Mouse (Mus musculus) urinary bladder, postnatal 14 days (tissue): ENCODE results near the gene Golgb1.
A peak's percentile ranks its signal among the peaks of the same experiment; 100 is the strongest.
"Not testable (repeated sequence)": the region's sequence is repeated elsewhere in the genome, so short reads cannot be mapped to it uniquely, and the experiment has no call there.

Source experiments
- DNase-seq: peaks from one replicate; pipeline ENCODE4 v3.0.0; 2021; ENCODE audit warnings: low spot score

The Golgb1 gene

GRCm38 (mm10) chr16:36874583-36875275 lies at the start of gene Golgb1, which contains the start of gene Eaf2:
TSS of gene Golgb1 (plus strand) at chr16:36875140.
TSS of gene Eaf2 (minus strand) at chr16:36875003.
- peak; percentile 97 for DNase-seq

- DNase-seq: no peak
These were observed 47.3 kb upstream of the Golgb1 start for GRCm38 (mm10) chr16:36827611-36828053.

GRCm38 (mm10) chr16:36828054-36828786 lies 46.7 kb upstream of the Golgb1 start, which contains the start of gene Iqcb1:
TSS of gene Iqcb1 (plus strand) at chr16:36828385.
- peak; percentile 87 for DNase-seq

- DNase-seq: no peak
These were observed 46.1 kb upstream of the Golgb1 start for GRCm38 (mm10) chr16:36828820-36829219.

- not testable (repeated sequence) for DNase-seq
These were observed 28.0 kb upstream of the Golgb1 start for GRCm38 (mm10) chr16:36846894-36847293.

- DNase-seq: no peak
These were observed 23.7 kb upstream of the Golgb1 start for GRCm38 (mm10) chr16:36851202-36851601.

DNA sequence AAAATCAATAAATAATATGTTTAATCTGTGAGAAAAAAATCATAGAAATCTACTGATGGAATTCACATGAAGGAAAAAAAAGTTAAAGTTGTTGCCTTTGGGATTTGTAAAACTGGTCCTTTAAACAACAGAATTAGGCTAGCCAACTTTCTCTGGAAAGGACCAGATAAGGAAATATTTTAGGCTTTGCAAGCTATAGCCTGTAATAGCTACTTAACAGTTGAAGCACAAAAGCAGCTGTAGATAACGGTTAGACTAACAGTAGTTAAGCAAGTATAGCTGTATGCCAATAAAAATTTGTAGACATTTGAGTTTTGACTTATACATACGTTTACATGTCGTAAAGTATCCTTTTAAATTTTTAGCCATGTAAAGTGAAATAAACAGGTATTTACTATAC lies 11.4 kb upstream of the Golgb1 start:
- no peak for DNase-seq

DNA sequence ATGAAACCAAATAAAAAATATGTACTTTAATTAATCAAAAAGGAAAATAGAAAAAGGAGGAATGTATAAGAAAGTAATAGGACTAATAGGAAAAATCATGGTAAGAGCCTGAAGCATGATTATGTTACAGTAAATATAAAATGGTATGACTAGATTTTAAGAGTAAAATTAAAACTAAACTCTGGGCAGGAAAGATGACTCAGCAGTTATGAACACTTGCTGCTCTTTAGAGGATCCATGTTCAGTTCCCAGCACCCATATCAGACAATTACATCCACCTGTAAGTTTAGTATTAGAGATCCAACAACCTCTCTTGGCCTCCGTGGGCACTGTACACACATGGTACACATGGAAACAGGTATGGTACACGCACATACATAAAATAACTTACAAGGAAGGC lies 5.5 kb upstream of the Golgb1 start:
- no peak for DNase-seq

- DNase-seq: peak; percentile 49
These were observed 424 bp downstream of the Golgb1 start for GRCm38 (mm10) chr16:36875276-36875851.

DNA sequence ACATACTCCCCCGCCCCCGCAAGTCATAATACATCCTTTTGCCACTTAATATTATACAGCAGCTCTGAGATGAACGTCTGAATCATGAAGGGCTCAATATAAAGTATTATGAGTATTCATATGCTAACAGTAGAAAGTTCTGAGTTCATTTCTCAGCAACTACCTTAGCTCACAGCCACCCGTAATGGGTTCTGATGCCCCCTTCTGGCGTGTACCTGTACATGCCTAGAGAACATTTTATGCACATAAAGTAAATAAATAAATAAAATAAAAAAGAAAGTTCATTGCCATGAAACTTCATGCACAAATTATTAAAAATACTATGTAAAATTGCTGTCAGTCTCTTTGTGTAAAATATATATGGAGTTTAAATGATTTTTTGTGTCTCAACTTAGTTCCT lies 2.4 kb downstream of the Golgb1 start:
- DNase-seq: no peak

DNA sequence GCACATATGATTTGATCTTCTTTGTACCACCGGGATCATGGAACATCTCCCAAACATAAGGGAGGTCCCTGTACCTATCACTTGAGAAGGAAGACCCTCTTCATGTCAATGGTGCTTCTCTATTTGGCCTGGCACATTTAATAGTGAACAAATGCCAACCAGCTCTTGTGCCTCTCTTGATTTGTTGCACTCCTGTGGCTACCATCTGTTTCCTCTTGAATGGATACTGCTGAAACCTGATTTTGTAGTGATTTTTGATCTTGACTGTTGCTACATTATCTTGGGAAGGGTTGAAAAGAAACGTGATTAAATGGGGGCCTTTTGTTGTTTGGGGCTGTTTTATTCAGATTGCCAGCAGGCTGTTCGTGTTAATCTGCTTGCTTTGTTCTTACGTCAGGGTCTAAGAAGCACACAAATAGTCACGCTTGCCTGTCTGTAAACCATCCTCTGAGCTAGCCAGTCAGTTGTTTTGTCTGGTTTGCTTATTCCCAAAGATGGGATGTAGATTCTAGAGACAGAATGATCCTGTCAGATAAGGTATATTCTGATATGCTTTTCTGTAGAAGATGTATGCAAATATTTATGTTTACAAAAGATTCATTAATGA lies 7.9 kb downstream of the Golgb1 start:
- DNase-seq: no peak

- no peak for DNase-seq
These were observed 9.9 kb downstream of the Golgb1 start for GRCm38 (mm10) chr16:36884881-36885280.

- DNase-seq: no peak
These were observed 11.0 kb downstream of the Golgb1 start for GRCm38 (mm10) chr16:36885912-36886311.

- no peak for DNase-seq
These were observed 12.6 kb downstream of the Golgb1 start for GRCm38 (mm10) chr16:36887546-36887945.

DNA sequence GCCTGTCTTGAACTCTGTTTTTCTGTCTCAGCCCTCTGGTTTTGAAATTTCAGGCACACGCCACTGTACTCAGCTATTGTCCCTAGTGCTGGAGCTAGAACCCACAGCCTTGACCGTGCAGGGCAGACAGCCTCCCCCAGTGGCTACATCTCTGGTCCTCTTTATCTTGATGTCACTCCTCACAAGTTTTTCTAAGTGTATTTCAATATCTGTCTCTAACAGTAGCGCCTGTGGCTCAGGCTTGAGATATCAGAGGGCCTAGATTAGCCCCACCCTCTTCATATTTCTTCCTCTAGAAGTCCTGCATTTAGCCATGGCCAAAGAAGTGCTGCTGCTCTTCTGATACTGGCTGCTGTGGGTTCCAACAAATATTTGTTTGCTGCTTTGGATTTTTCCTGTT lies 15.6 kb downstream of the Golgb1 start:
- DNase-seq: no peak

DNA sequence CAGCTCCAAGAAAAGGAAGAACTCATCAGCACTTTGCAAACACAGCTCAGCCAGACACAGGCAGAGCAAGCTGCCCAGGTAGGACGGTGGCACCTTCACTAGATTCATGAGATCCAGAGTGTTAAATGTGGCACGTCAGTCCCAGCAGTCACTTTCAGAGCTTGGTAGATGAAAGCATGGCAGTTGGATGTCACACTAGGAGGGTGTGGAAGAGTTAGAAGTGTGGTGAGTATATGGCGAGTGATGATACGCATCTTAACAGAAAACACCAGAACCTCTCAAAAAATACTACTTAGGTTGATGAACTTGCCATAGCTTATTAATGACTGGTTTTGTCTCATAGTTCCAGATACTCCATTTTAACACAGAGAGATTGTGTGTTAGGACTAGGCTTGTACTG lies 16.5 kb downstream of the Golgb1 start:
- no peak for DNase-seq

DNA sequence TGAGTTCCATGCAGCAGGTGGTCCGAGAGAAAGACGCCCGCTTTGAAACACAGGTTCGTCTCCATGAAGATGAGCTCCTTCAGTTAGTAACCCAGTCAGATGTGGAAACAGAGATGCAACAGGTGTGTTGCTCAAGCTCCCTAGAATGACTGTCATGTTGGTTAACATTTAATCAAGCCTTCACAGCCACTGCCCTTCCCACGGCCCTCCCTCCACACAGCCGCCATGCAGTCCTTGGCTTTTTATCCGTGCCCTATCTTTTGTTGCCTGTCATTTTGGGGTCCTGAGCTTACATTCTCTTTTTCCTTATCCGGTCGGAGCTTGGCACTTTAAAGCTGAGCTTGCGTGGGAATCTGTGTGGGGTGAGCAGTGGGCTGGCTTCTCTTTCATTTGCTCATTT lies 18.4 kb downstream of the Golgb1 start:
- DNase-seq: no peak

DNA sequence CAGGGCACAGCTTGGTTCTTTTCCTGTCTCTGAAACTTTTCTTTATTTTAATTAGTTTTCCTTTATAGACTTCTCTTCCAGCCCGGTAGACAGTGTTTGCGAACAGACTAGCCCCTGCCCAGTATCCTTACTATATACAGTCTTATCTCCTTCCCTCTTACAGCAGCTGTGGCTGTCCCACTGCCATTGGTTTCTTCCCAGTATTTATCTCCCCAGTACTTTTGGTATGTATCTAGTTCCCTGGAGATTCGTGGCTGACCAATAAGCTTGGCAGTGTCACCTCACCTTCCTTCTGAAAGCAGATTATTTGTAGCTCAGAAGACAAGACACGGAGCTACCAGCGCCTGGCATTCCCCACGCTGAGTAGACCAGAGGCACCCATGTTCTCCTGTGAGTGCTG lies 21.8 kb downstream of the Golgb1 start:
- no peak for DNase-seq

DNA sequence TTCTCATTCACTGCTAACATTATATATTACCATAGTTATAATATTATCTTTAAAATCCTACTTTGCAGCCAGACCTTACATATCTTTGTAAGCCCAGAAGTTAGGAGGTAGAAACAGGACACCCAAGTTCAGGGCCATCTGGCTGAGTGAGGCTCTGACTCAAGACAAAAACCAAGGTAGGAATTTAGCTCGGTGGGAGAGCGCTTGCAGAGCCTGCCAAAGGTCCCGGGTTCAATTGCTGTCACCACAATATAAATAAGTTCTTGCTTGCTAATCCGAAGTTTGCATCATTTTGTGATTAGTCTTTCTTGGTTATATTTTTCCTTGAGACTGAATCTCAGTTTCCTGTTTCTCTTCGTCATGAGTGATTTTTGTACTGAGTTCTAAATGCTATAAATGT lies 28.2 kb downstream of the Golgb1 start:
- no peak for DNase-seq

GRCm38 (mm10) chr16:36911909-36912308 lies 37.0 kb downstream of the Golgb1 start:
- no peak for DNase-seq

GRCm38 (mm10) chr16:36912311-36912710 lies 37.4 kb downstream of the Golgb1 start:
- no peak for DNase-seq

DNA sequence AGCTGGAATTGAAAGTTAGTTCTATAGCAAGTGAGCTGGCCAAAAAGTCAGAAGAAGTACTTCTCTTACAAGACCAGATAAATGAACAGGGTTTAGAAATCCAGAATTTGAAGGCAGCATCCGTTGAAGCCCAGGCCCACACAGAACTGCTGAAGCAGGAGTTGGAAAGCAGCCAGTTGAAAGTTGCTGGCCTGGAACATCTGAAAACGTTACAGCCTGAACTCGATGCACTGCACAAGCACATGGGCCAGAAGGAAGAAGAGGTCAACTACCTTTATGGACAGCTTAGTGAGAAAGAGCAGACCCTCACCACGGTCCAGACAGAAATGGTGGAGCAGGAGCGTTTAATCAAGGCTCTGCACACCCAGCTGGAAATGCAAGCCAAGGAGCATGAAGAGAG lies 39.3 kb downstream of the Golgb1 start:
- no peak for DNase-seq

DNA sequence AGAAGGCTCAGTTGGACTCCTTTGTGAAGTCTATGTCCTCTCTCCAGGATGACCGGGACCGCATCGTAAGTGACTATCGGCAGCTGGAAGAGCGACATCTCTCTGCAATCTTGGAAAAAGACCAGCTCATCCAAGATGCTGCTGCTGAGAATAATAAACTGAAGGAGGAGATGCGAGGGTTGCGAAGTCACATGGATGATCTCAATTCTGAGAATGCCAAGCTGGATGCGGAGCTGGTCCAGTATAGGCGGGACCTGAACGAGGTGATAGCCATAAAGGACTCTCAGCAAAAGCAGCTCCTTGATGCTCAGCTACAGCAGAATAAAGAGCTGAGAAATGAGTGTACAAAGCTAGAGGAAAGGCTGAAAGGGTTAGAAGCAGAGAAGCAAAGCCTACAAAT lies 43.6 kb downstream of the Golgb1 start:
- DNase-seq: no peak
